Mouse (Mus musculus): Measurements from ENCODE around the gene Rbm19. TPM values are rescaled to one million over a fixed set of nuclear protein-coding genes. Genes with fewer than 3 reads are reported as not detected.

Gene Rbm19
- 21.4 and 21.9 TPM in 2 replicates for polyA plus RNA-seq (2015; fragmentation: Nextera tagmentation; extraction: Ambion mirVana)

DNA sequence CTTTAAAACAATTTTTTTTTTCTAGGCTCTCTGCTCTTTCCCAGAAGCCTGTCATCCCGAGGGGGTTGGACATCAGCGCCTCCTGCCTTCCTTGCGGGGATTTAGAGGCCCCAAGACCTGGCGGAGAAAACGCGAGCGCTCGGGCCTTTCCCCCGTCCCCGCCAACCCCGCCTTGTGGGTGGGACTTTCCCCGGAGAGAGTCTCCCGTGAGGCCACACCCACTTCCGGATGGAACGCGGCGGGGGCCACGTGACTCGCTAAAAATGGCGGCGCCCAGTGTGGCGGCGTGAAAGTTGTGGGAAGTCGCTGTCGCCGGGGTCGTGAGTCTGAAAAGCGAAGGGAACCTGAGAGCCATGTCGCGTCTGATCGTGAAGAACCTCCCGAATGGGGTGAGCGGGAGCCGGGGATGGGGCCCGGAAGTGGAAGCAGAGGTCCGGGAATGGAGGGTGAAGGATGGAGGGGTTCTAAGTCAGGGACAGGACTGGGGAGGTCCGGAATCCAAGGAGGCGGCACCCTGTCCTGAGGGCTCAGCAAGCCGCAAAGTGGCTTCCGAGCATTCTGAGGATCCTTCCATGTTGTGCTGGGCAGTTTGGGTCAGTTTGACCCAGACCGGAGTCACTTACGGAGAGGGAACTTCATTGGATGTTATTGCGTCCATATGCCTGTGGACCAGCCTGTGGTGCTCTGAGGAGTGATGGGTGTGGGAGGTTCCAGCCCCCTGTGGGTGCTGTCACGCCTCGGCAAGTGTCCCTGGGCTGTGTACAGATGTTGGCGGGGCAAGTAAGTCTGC is at the start of gene Rbm19:
Rbm19 (plus strand) TSS at position 205 of the 790 bp plus-strand sequence.
- Histone ChIP-seq H3K4me2 (ENCODE audit: low read length) (peak within 1 kb of the TSS; percentile 97), H3K4me1 (ENCODE audit: control insufficient read depth, insufficient read depth, low read depth, low read length) (peaks cover 4% of the 10 kb centered on the region; the same call in 1 of the 2 replicates), H3K27ac (ENCODE audit: low read depth, low read length) (peak within 1 kb of the TSS; percentile 61; the same call in 1 of the 2 replicates), H3K36me3 (ENCODE audit: control insufficient read depth, insufficient read depth, low read length) (peaks cover 16% of the 10 kb centered on the region), H3K9ac (ENCODE audit: low read depth, low read length) (peak within 1 kb of the TSS; percentile 75), H3K9me3 (ENCODE audit: control insufficient read depth, low read length) (no peaks in the 10 kb centered on the region), H3K4me3 (ENCODE audit: low read length) (peak within 1 kb of the TSS; percentile 82), H3K27me3 (replicated peaks; ENCODE audit: control insufficient read depth, insufficient read depth, low read length) (no peaks in the 10 kb centered on the region)
- peak; percentile 95 for ATAC-seq
- 1% methylated on average over 43 of the region's 46 CpGs for WGBS

- H3K4me1 ChIP-seq (ENCODE audit: control insufficient read depth, insufficient read depth, low read depth, low read length): no peaks in the 10 kb centered on the region
- H3K27me3 ChIP-seq (replicated peaks; ENCODE audit: control insufficient read depth, insufficient read depth, low read length): no peaks in the 10 kb centered on the region
- H3K4me2 ChIP-seq (ENCODE audit: low read length): no peak overlapping the region
- no peak overlapping the region for H3K4me3 ChIP-seq (ENCODE audit: low read length)
- H3K27ac ChIP-seq (ENCODE audit: low read depth, low read length): no peak overlapping the region
- no peaks in the 10 kb centered on the region for H3K9me3 ChIP-seq (ENCODE audit: control insufficient read depth, low read length)
- H3K9ac ChIP-seq (ENCODE audit: low read depth, low read length): no peak overlapping the region
- no peaks in the 10 kb centered on the region for H3K36me3 ChIP-seq (ENCODE audit: control insufficient read depth, insufficient read depth, low read length)
- WGBS: 47% methylated on average over 6 of the region's 6 CpGs
- ATAC-seq: no peak
These were observed 49.0 kb upstream of the Rbm19 start for GRCm38 (mm10) chr5:120067266-120067665.

DNA sequence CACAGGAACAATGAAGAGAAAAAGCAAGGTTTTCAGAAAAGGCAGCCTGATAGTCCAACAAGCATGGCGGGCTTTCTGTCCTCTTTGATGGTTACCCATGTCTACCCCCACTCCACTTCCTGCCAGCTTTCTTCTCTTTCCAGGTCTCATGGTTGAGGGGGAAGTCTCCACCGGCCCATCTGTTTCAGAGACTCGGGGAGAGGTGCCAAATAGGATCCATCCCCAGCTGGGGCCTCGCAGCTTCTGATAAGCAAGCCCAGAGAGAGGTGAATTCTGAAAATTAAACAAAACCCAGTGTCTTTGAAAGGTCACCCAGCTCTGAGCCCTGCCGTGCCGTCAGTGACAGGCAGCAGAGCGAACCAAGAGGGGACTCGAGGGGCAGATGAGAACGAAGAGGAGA is 42.2 kb upstream of the Rbm19 start:
- H3K27me3 ChIP-seq (replicated peaks; ENCODE audit: control insufficient read depth, insufficient read depth, low read length): no peaks in the 10 kb centered on the region
- H3K4me2 ChIP-seq (ENCODE audit: low read length): no peak overlapping the region
- H3K4me1 ChIP-seq (ENCODE audit: control insufficient read depth, insufficient read depth, low read depth, low read length): no peaks in the 10 kb centered on the region
- H3K36me3 ChIP-seq (ENCODE audit: control insufficient read depth, insufficient read depth, low read length): no peaks in the 10 kb centered on the region
- no peak for ATAC-seq
- no peak overlapping the region for H3K27ac ChIP-seq (ENCODE audit: low read depth, low read length)
- H3K4me3 ChIP-seq (ENCODE audit: low read length): no peak overlapping the region
- H3K9me3 ChIP-seq (ENCODE audit: control insufficient read depth, low read length): no peaks in the 10 kb centered on the region
- no peak overlapping the region for H3K9ac ChIP-seq (ENCODE audit: low read depth, low read length)
- WGBS: 64% methylated on average over 9 of the region's 9 CpGs

GRCm38 (mm10) chr5:120080027-120080426 is 36.2 kb upstream of the Rbm19 start:
- no peak for ATAC-seq
- Histone ChIP-seq H3K36me3 (ENCODE audit: control insufficient read depth, insufficient read depth, low read length) (no peaks in the 10 kb centered on the region), H3K9me3 (ENCODE audit: control insufficient read depth, low read length) (no peaks in the 10 kb centered on the region), H3K4me1 (ENCODE audit: control insufficient read depth, insufficient read depth, low read depth, low read length) (no peaks in the 10 kb centered on the region), H3K27me3 (replicated peaks; ENCODE audit: control insufficient read depth, insufficient read depth, low read length) (no peaks in the 10 kb centered on the region), H3K27ac (ENCODE audit: low read depth, low read length) (no peak overlapping the region), H3K4me2 (ENCODE audit: low read length) (no peak overlapping the region), H3K9ac (ENCODE audit: low read depth, low read length) (no peak overlapping the region), H3K4me3 (ENCODE audit: low read length) (no peak overlapping the region)
- WGBS: 77% methylated on average over 9 of the region's 9 CpGs

DNA sequence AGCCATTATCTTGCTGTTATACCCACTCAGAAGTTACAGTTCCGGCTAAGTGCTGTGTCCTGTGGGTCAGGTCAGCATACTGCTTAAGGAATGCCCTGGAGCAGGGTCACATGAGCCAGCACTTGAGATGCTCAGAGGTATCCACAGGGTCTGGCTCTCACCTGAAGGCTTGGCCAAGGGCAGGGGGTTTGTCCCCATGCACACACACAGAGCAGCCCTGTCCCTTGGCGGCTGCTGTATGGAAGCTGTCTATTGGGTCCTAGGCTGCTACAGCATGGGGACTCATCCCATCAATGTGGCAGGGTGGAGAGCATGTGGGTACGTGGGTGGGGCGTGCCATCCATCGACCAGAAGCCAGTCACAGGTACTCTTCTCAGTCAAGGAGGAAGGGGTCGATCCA is 35.8 kb upstream of the Rbm19 start:
- no peaks in the 10 kb centered on the region for H3K9me3 ChIP-seq (ENCODE audit: control insufficient read depth, low read length)
- H3K27ac ChIP-seq (ENCODE audit: low read depth, low read length): no peak overlapping the region
- H3K27me3 ChIP-seq (replicated peaks; ENCODE audit: control insufficient read depth, insufficient read depth, low read length): no peaks in the 10 kb centered on the region
- H3K36me3 ChIP-seq (ENCODE audit: control insufficient read depth, insufficient read depth, low read length): no peaks in the 10 kb centered on the region
- H3K4me1 ChIP-seq (ENCODE audit: control insufficient read depth, insufficient read depth, low read depth, low read length): no peaks in the 10 kb centered on the region
- H3K4me2 ChIP-seq (ENCODE audit: low read length): no peak overlapping the region
- ATAC-seq: no peak
- H3K4me3 ChIP-seq (ENCODE audit: low read length): no peak overlapping the region
- no peak overlapping the region for H3K9ac ChIP-seq (ENCODE audit: low read depth, low read length)
- 85% methylated on average over 6 of the region's 6 CpGs for WGBS

DNA sequence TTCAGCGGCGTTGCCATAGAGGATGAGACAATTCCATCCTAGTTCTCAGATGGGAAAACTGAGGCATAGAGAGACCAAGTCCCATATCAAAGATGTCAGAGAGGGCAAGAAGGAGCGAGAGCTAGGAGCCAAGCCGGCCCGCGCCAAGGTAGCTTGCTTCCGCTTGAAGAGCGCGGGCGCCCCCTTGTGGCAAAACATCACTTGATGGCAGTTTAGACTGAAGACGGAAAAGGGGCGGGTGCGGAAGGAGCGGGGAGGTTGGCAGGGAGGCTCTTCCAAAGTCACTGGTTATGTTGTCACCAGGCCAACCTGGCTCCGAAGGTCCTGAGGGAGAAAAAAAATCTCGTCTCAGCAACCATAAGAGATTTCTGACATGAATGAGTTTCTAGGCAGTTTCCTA is 27.7 kb upstream of the Rbm19 start:
- ATAC-seq: 0 out of 2 replicates have a peak, but pooled peaks have one; percentile 42
- 1% methylated on average over 16 of the region's 16 CpGs for WGBS
- no peak overlapping the region for H3K27ac ChIP-seq (ENCODE audit: low read depth, low read length)
- no peaks in the 10 kb centered on the region for H3K36me3 ChIP-seq (ENCODE audit: control insufficient read depth, insufficient read depth, low read length)
- no peaks in the 10 kb centered on the region for H3K4me1 ChIP-seq (ENCODE audit: control insufficient read depth, insufficient read depth, low read depth, low read length)
- no peaks in the 10 kb centered on the region for H3K9me3 ChIP-seq (ENCODE audit: control insufficient read depth, low read length)
- H3K4me3 ChIP-seq (ENCODE audit: low read length): no peak overlapping the region
- H3K9ac ChIP-seq (ENCODE audit: low read depth, low read length): no peak overlapping the region
- peak overlapping the region; percentile 21; the same call in 1 of the 2 replicates for H3K4me2 ChIP-seq (ENCODE audit: low read length)
- peaks cover 17% of the 10 kb centered on the region for H3K27me3 ChIP-seq (replicated peaks; ENCODE audit: control insufficient read depth, insufficient read depth, low read length)

- H3K9me3 ChIP-seq (ENCODE audit: control insufficient read depth, low read length): no peaks in the 10 kb centered on the region
- no peak overlapping the region for H3K27ac ChIP-seq (ENCODE audit: low read depth, low read length)
- no peaks in the 10 kb centered on the region for H3K36me3 ChIP-seq (ENCODE audit: control insufficient read depth, insufficient read depth, low read length)
- no peak overlapping the region for H3K9ac ChIP-seq (ENCODE audit: low read depth, low read length)
- ATAC-seq: no peak
- WGBS: 61% methylated on average over 7 of the region's 7 CpGs
- no peak overlapping the region for H3K4me2 ChIP-seq (ENCODE audit: low read length)
- peaks cover 10% of the 10 kb centered on the region for H3K27me3 ChIP-seq (replicated peaks; ENCODE audit: control insufficient read depth, insufficient read depth, low read length)
- no peaks in the 10 kb centered on the region for H3K4me1 ChIP-seq (ENCODE audit: control insufficient read depth, insufficient read depth, low read depth, low read length)
- H3K4me3 ChIP-seq (ENCODE audit: low read length): no peak overlapping the region
These were observed 21.7 kb upstream of the Rbm19 start for GRCm38 (mm10) chr5:120094602-120095001.

GRCm38 (mm10) chr5:120097042-120097441 is 19.2 kb upstream of the Rbm19 start:
- Histone ChIP-seq H3K27me3 (replicated peaks; ENCODE audit: control insufficient read depth, insufficient read depth, low read length) (0 out of 2 replicates have a peak, but pooled peaks cover 2% of the 10 kb centered on the region), H3K4me1 (ENCODE audit: control insufficient read depth, insufficient read depth, low read depth, low read length) (no peaks in the 10 kb centered on the region), H3K9ac (ENCODE audit: low read depth, low read length) (no peak overlapping the region), H3K36me3 (ENCODE audit: control insufficient read depth, insufficient read depth, low read length) (no peaks in the 10 kb centered on the region), H3K9me3 (ENCODE audit: control insufficient read depth, low read length) (no peaks in the 10 kb centered on the region), H3K27ac (ENCODE audit: low read depth, low read length) (no peak overlapping the region), H3K4me3 (ENCODE audit: low read length) (no peak overlapping the region), H3K4me2 (ENCODE audit: low read length) (no peak overlapping the region)
- 75% methylated on average over 9 of the region's 9 CpGs for WGBS
- ATAC-seq: no peak

- ATAC-seq: no peak
- WGBS: 89% methylated on average over 6 of the region's 6 CpGs
These were observed 15.5 kb upstream of the Rbm19 start for GRCm38 (mm10) chr5:120100814-120101213.

More at GRCm38 (mm10) chr5:120100814-120101213, 15.5 kb upstream of the Rbm19 start:
- Histone ChIP-seq H3K4me2 (ENCODE audit: low read length) (no peak overlapping the region), H3K9ac (ENCODE audit: low read depth, low read length) (no peak overlapping the region), H3K4me3 (ENCODE audit: low read length) (no peak overlapping the region), H3K27me3 (replicated peaks; ENCODE audit: control insufficient read depth, insufficient read depth, low read length) (no peaks in the 10 kb centered on the region), H3K36me3 (ENCODE audit: control insufficient read depth, insufficient read depth, low read length) (no peaks in the 10 kb centered on the region), H3K27ac (ENCODE audit: low read depth, low read length) (no peak overlapping the region), H3K9me3 (ENCODE audit: control insufficient read depth, low read length) (no peaks in the 10 kb centered on the region), H3K4me1 (ENCODE audit: control insufficient read depth, insufficient read depth, low read depth, low read length) (no peaks in the 10 kb centered on the region)

Data from hindbrain, embryonic 16.5 days (tissue).